Comparison of ENCODE assay signal across 7 mouse cellular contexts in the genomic region with DNA sequence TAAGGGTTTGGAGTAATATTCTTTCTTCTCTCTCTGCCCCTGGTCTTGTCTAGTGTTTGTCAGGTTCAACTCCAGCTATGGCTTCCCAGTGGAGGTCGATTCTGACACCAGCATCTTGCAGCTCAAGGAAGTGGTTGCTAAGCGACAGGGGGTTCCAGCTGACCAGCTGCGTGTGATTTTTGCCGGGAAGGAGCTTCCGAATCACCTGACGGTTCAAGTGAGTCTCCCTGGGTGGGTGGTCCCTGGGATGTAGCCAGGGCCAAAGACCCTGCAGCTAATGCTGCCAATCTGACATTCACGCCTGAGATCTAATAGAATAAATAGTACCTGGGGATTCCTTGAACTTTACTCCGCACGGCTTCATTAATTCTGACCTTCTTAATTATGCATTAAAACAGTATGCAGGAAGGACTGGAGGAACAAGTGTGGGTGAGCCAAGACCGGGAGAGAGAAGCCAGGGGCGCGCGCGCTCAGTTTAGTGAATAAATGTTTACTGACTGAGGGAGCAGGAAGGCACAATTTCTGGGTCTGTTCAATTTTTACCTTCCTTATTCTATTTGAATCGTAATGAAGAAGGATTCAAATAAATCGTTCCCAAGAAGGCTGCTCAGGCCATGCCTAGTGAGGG.
DNase-seq lines count a peak whose midpoint lies in the region; ATAC-seq lines count a peak whose summit lies in the region.

No protein-coding gene starts in this region.

- H3K9me3 ChIP-seq in forebrain, embryonic 14.5 days (replicated peaks; ENCODE audit: control insufficient read depth, low read length): no peaks in the 10 kb centered on the region
- no peaks in the 10 kb centered on the region for H3K9me3 ChIP-seq in limb, embryonic 11.5 days (ENCODE audit: control insufficient read depth, low read length)

- no peaks in the 10 kb centered on the region for H3K27me3 ChIP-seq in forebrain, embryonic 14.5 days (replicated peaks; ENCODE audit: control insufficient read depth, insufficient read depth, low read length)
- no peaks in the 10 kb centered on the region for H3K27me3 ChIP-seq in limb, embryonic 11.5 days (ENCODE audit: control insufficient read depth, insufficient read depth, low read length)

- DNase-seq in right cerebral cortex, postnatal 10 days (ENCODE audit: low spot score in 2 of 2): peak; percentile 29 to 36
- no peak for DNase-seq in right cerebral cortex, postnatal 36 days (ENCODE audit: low spot score in 2 of 2)
- DNase-seq in forebrain, embryonic 14.5 days (ENCODE audit: low spot score): peak; percentile 66
- DNase-seq in limb, embryonic 11.5 days (ENCODE audit: low spot score): peak; percentile 39
- DNase-seq in gastrocnemius, adult 18-20 months (ENCODE audit: low spot score): no peak

- peak overlapping the region; percentile 2; the same call in 1 of the 2 replicates for H3K4me3 ChIP-seq in forebrain, embryonic 14.5 days (ENCODE audit: low read depth, low read length)
- no peak overlapping the region for H3K4me3 ChIP-seq in limb, embryonic 11.5 days (ENCODE audit: low read depth, low read length)

- H3K4me1 ChIP-seq in forebrain, embryonic 14.5 days (ENCODE audit: control insufficient read depth, insufficient read depth, low read length): peaks cover 20% of the 10 kb centered on the region
- peaks cover 8% of the 10 kb centered on the region; the same call in 1 of the 2 replicates for H3K4me1 ChIP-seq in limb, embryonic 11.5 days (ENCODE audit: control insufficient read depth, insufficient read depth, low read length)

- peak overlapping the region; percentile 49; the same call in 1 of the 2 replicates for H3K27ac ChIP-seq in forebrain, embryonic 14.5 days (ENCODE audit: low read depth, low read length)
- no peak overlapping the region for H3K27ac ChIP-seq in limb, embryonic 11.5 days (replicated peaks; ENCODE audit: low read depth, low read length)

- H3K4me2 ChIP-seq in forebrain, embryonic 14.5 days (ENCODE audit: low read length): peak overlapping the region; percentile 37
- H3K4me2 ChIP-seq in limb, embryonic 11.5 days (ENCODE audit: low read depth, severe bottlenecking): peak overlapping the region; percentile 36

- peak; percentile 49 for ATAC-seq in forebrain, embryonic 14.5 days
- no peak for ATAC-seq in limb, embryonic 11.5 days (ENCODE audit: insufficient number of reproducible peaks, low FRiP score, low TSS enrichment, low read depth)
- ATAC-seq in megakaryocyte-erythroid progenitor cell, adult 5-6 weeks (replicated peaks; ENCODE audit: low FRiP score, low TSS enrichment, poor library complexity, severe bottlenecking): no peak
- ATAC-seq in megakaryocyte progenitor cell, adult 5-6 weeks (replicated peaks; ENCODE audit: poor library complexity): no peak

- H3K36me3 ChIP-seq in forebrain, embryonic 14.5 days (ENCODE audit: control insufficient read depth, insufficient read depth, low read length): no peaks in the 10 kb centered on the region
- H3K36me3 ChIP-seq in limb, embryonic 11.5 days (ENCODE audit: control insufficient read depth, insufficient read depth, low read length): no peaks in the 10 kb centered on the region

- 0 out of 2 replicates have a peak overlapping the region, but pooled peaks have one; percentile 41 for H3K9ac ChIP-seq in forebrain, embryonic 14.5 days (ENCODE audit: low read length)
- no peak overlapping the region for H3K9ac ChIP-seq in limb, embryonic 11.5 days (ENCODE audit: low read length)

- WGBS in forebrain, embryonic 14.5 days: 2% methylated on average over 16 of the region's 16 CpGs
- 4% methylated on average over 16 of the region's 16 CpGs for WGBS in limb, embryonic 11.5 days

Comparison
In these comparisons a context has a peak if more than half of its experiments do, and no peak if none do; other contexts are left out.
1. DNase-seq: peak in right cerebral cortex, postnatal 10 days (2 of 2), forebrain, embryonic 14.5 days (single experiment) and limb, embryonic 11.5 days (single experiment); none in right cerebral cortex, postnatal 36 days (0 of 2) and gastrocnemius, adult 18-20 months (single experiment).